Mouse (Mus musculus): ENCODE data around the gene Lsamp.

DNA sequence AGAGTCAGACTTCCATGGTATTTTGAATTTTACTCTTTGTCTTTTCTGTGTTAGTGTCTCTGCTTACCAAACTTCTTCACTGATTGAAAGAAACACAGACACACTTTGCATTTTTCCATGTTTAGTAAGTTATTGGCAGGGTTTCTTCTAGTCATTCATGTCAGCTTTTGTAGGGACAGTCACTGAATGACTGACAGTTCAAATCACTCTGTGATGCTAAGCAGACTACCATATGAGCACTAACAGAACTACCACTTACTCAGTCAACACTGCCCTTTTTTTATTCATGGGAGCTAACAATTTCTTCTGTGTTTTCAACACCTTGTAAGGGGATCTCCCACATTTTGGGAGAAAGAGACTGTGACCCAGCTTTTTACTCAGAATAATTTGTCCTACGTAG, 75.8 kb downstream of the Lsamp start:
- TF ChIP-seq CTCF (IDR thresholded peaks at IDR 0.05) = no peak
- TF ChIP-seq EP300 (IDR thresholded peaks at IDR 0.05) = no peak
